In the genomic region with DNA sequence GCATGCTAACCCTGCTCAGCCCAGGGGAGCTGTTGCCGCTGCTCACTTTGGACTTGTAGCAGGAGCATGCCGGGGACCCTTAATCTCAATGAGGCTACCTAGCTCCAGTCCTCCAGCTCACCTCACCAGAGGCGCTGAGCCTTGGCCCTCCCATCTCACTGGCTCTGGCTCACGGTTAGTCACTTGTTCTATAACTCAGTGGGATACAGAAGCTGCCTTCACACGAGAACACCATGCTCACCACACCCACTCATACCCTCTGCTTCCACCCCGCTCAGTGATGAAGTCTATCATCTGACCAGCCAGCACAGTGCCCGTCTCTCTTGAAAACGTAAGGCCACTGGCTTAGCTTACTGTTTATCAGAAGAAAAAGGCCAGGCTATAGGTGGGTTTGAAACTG, we compare ENCODE assay signal across 27 mouse cellular contexts. TPM values are rescaled to one million over a fixed set of nuclear protein-coding genes. Genes with fewer than 3 reads are reported as not detected.
DNase-seq lines count a peak whose midpoint lies in the region; ATAC-seq and TF ChIP-seq lines count a peak whose summit lies in the region.
"Had no signal": no experiment of that assay in that cellular context is flagged by ENCODE, and none has a peak within 500 bp of the region (broad histone marks: within the 10 kb centered on the region; RNA-seq: fewer than 3 reads in every experiment).

No protein-coding gene starts in this region.

- DNase-seq in cerebellum, adult 9-10 months = peak; percentile 0
- DNase-seq in cerebellum, adult 11 months = no peak
- DNase-seq in heart, adult 11 months = peak; percentile 80
- DNase-seq in layer of hippocampus, adult 2 months (ENCODE audit: low spot score in 2 of 2) = no peak
- no peak for DNase-seq in layer of hippocampus, adult 8-10 months (ENCODE audit: low spot score in 2 of 2)
- DNase-seq in brain, adult 2 months (ENCODE audit: low read depth, low spot score) = peak; percentile 75
- no peak for DNase-seq in kidney, adult 8-10 months
- DNase-seq: adrenal gland, postnatal 10 days; adrenal gland, postnatal 25 days; B cell, adult 2 months; cerebellum, adult 18-20 months; cerebellum, adult 8-10 months; cerebellum, postnatal 10 days; cerebellum, postnatal 25 days; forebrain, postnatal 0 days had no signal

- H3K36me3 ChIP-seq in heart, embryonic 11.5 days (ENCODE audit: control insufficient read depth, insufficient read depth, low read length) = peaks cover 32% of the 10 kb centered on the region

- 88% methylated on average over 8 of the region's 8 CpGs for WGBS in heart, embryonic 11.5 days (ENCODE audit: insufficient replicate concordance)

- no peak overlapping the region for H3K9ac ChIP-seq in heart, embryonic 11.5 days (ENCODE audit: low read depth, low read length)
- H3K9ac ChIP-seq: embryonic facial prominence, embryonic 12.5 days; forebrain, embryonic 13.5 days; forebrain, embryonic 15.5 days; forebrain, postnatal 0 days had no signal

- no peaks in the 10 kb centered on the region for H3K27me3 ChIP-seq in heart, embryonic 11.5 days (ENCODE audit: control insufficient read depth, insufficient read depth, low read length)
- H3K27me3 ChIP-seq: CH12.LX; embryonic facial prominence, embryonic 12.5 days; forebrain, embryonic 13.5 days; forebrain, embryonic 15.5 days; Patski had no signal

- no peak for TF ChIP-seq CTCF in layer of hippocampus, adult 2 months (conservative IDR thresholded peaks at IDR 0.05)

- no peaks in the 10 kb centered on the region for H3K4me1 ChIP-seq in heart, embryonic 11.5 days (ENCODE audit: control insufficient read depth, insufficient read depth, low read length)
- H3K4me1 ChIP-seq: embryonic facial prominence, embryonic 10.5 days; embryonic facial prominence, embryonic 12.5 days; forebrain, embryonic 13.5 days; forebrain, embryonic 15.5 days had no signal

- no peak overlapping the region for H3K4me3 ChIP-seq in heart, embryonic 11.5 days (ENCODE audit: low read depth, low read length)
- no peak overlapping the region for H3K4me3 ChIP-seq in layer of hippocampus, adult 2 months
- H3K4me3 ChIP-seq: embryonic facial prominence, embryonic 10.5 days; embryonic facial prominence, embryonic 12.5 days; forebrain, embryonic 13.5 days; forebrain, embryonic 15.5 days had no signal

- H3K4me2 ChIP-seq in heart, embryonic 11.5 days = no peak overlapping the region
- H3K4me2 ChIP-seq: embryonic facial prominence, embryonic 12.5 days; forebrain, embryonic 13.5 days; forebrain, embryonic 15.5 days had no signal

- no peak for ATAC-seq in heart, embryonic 11.5 days (replicated peaks; ENCODE audit: insufficient number of reproducible peaks, low FRiP score, low TSS enrichment)
- ATAC-seq: activated CD4-positive, CD25-positive, alpha-beta regulatory T cell, adult 4 months; CD4-positive, CD25-positive, alpha-beta regulatory T cell, adult 4 months; forebrain, embryonic 13.5 days; forebrain, embryonic 15.5 days; forebrain, postnatal 0 days; Patski had no signal

- no peak overlapping the region for H3K27ac ChIP-seq in heart, embryonic 11.5 days (ENCODE audit: low read depth, low read length)
- peak overlapping the region; percentile 23; the same call in 1 of the 2 replicates for H3K27ac ChIP-seq in layer of hippocampus, adult 2 months
- H3K27ac ChIP-seq: embryonic facial prominence, embryonic 10.5 days; embryonic facial prominence, embryonic 12.5 days; forebrain, embryonic 13.5 days; forebrain, embryonic 15.5 days had no signal

- H3K9me3 ChIP-seq in heart, embryonic 11.5 days (replicated peaks; ENCODE audit: control insufficient read depth, low read length) = no peaks in the 10 kb centered on the region
- H3K9me3 ChIP-seq: embryonic facial prominence, embryonic 10.5 days; embryonic facial prominence, embryonic 12.5 days; forebrain, embryonic 13.5 days; forebrain, embryonic 15.5 days; G1E had no signal

RNA-seq across cellular contexts. Expression of gene Rheb, which starts 37.8 kb away (rescaled TPM):
- polyA plus RNA-seq in heart, embryonic 11.5 days (2014; fragmentation: Nextera tagmentation; extraction: Ambion mirVana) = 242 and 245 TPM in 2 replicates
- total RNA-seq in layer of hippocampus, adult 2 months (2021) = 100 to 1,000 TPM; 106 to 115 TPM
- total RNA-seq in layer of hippocampus, adult 8-10 months (2022) = 100 to 1,000 TPM in 3 of 4 experiments, 10 to 100 TPM in 1; 96.3 to 112 (median 106) TPM

RNA-seq across cellular contexts. Expression of gene Crygn, which starts 46.9 kb away (rescaled TPM):
- 2.8 and 3.5 TPM in 2 replicates for polyA plus RNA-seq in heart, embryonic 11.5 days (2014; fragmentation: Nextera tagmentation; extraction: Ambion mirVana)
- total RNA-seq in layer of hippocampus, adult 2 months (2021) = not detected
- total RNA-seq in layer of hippocampus, adult 8-10 months (2022) = 1 to 10 TPM in 2 of 4 experiments, under 1 TPM in 1, not detected in 1; 0.52 to 2.1 (median 1.3) TPM
- total RNA-seq: adrenal gland, postnatal 10 days; G1E had no signal
- polyA plus RNA-seq: embryonic facial prominence, embryonic 14.5 days; forebrain, embryonic 11.5 days; forebrain, embryonic 13.5 days; Patski had no signal

Comparison
In these comparisons a context has a peak if more than half of its experiments do, and no peak if none do; other contexts are left out.
1. DNase-seq: peak in cerebellum, adult 9-10 months (single experiment), heart, adult 11 months (single experiment) and brain, adult 2 months (single experiment); none in cerebellum, adult 11 months (single experiment), layer of hippocampus, adult 2 months (0 of 2), layer of hippocampus, adult 8-10 months (0 of 2) and kidney, adult 8-10 months (0 of 2).